Mouse (Mus musculus) bone marrow macrophage, adult 2 months (primary cell): ENCODE measurements around the gene Chrm4. TPM values are rescaled to one million over a fixed set of nuclear protein-coding genes. Genes with fewer than 3 reads are reported as not detected.

Source experiments
- H3K27ac ChIP-seq: 2 replicates; pipeline ENCODE4 v1.5.1; 2012; ENCODE audit warnings: low read depth, low read length; ENCODE audit not compliant: insufficient read depth
- H3K4me1 ChIP-seq: 2 replicates; pipeline ENCODE4 v1.6.1; 2012; ENCODE audit warnings: low read length; ENCODE audit not compliant: control insufficient read depth, insufficient read depth
- H3K4me3 ChIP-seq: 2 replicates; pipeline ENCODE4 v1.5.1; 2012; ENCODE audit warnings: mild to moderate bottlenecking, low read length, moderate library complexity; ENCODE audit not compliant: insufficient read depth
- CTCF ChIP-seq: IDR thresholded peaks from 2 replicates; pipeline ENCODE4 v1.5.1; 2012; ENCODE audit warnings: low read depth, mild to moderate bottlenecking, low read length, moderate library complexity
- POLR2A ChIP-seq: IDR thresholded peaks from 2 replicates; pipeline ENCODE4 v1.6.1; 2012; ENCODE audit warnings: mild to moderate bottlenecking, low read depth, low read length, borderline replicate concordance
- polyA plus RNA-seq: library from polyadenylated mRNA; stranded (reverse); fragments of >200 nt; gene quantifications from 2 replicates; pipeline ENCODE4 v1.2.4, GENCODE M21; 2012; ENCODE audit not compliant: missing spikeins, insufficient read depth, insufficient read length

Gene Chrm4
- polyA plus RNA-seq, 1 experiment = not detected

DNA sequence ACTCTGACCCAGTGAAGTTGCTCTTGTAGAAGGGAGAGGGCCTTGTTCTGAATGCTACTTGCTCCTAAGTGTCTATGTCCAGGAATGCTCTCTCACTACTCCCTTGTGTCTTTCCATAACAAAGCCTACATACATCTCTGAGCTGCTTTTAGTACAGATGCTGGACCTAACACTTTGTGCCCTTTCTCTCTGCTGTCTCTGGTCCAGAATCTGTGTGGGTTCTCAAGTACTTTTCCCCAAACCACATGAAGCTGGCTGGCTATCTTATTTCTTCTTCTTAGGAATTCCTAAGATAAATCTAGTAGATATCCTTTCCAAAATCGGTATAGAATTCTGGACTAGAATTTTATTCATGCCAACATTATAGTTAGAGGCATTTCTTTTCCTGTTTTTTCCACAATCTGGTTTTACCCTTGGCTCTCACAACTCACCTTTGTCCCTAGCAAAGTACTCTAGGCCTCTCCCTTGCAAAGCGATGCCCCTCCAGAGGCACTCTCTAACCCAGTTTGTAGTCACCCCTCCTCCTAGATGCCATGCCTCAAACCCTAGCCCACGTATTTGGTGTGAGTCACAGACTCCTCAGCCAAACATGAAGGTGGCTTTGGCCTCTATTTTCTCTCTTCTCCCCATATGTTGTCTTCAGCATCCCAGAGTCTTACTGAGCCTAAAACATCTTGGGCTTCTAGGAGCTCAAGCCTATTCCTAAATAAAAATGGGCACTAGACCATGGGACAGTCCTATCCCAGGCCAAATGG, 23.7 kb upstream of the Chrm4 start:
- TF ChIP-seq CTCF (no peak), POLR2A (no peak)
- H3K4me1 ChIP-seq = no peaks in the 10 kb centered on the region
- H3K4me3 ChIP-seq = no peak overlapping the region
- H3K27ac ChIP-seq = no peak overlapping the region

DNA sequence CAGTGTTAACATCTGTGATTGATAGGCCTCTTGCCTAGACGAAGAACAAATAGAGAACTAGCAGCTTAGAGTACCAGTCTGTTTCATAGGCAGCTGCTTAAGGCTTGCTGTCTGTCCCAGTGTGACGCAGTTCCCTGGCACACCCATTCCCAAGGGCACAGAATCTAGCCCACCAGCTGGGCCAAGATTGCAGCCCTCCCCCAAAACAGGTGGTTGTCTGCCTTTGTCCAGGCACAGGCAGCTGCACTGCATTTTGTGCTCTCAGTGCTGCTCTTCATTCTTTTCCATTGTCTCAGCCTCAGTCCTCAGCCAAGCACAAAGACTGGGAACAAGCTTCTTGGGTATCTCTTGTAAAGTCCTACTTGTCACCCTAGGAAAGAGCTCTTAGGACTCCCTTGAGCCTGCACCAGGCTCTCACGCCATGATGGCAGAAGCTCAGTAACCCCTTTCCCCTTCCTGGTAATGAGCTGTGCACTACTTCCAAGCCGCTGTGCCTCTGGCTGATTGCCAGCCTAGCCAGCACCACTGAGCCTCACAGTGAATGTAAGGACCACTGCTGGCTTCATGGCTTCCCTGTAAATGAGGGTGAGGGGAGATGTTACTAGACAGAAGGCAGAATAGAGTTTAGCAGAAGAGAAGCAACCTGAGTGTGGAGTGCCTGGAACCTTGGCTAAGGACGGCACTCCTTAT, 22.3 kb upstream of the Chrm4 start:
- Histone ChIP-seq H3K4me1 (no peaks in the 10 kb centered on the region), H3K4me3 (no peak overlapping the region), H3K27ac (no peak overlapping the region)
- TF ChIP-seq POLR2A (no peak), CTCF (no peak)

DNA sequence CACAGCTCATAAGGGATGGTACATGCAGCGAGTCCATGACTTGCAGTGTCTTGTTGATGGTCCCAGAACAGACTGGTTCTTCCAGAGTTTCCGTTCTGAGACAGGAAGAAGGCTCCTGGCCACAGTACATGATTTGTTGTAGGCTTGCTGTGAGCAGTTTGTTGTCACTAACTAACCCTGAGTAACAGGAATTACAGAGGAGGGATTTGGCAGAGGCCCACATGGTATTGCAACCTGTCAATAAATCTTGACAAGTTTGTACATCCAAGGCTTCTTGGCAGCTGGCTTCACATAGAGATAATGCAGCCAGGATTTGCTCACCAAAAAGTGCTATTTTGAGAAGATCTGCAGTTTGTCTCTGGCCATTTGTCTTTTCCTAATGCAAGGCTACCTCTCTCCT, 20.9 kb upstream of the Chrm4 start:
- Histone ChIP-seq H3K27ac (no peak overlapping the region), H3K4me3 (no peak overlapping the region), H3K4me1 (no peaks in the 10 kb centered on the region)
- TF ChIP-seq CTCF (no peak), POLR2A (no peak)

DNA sequence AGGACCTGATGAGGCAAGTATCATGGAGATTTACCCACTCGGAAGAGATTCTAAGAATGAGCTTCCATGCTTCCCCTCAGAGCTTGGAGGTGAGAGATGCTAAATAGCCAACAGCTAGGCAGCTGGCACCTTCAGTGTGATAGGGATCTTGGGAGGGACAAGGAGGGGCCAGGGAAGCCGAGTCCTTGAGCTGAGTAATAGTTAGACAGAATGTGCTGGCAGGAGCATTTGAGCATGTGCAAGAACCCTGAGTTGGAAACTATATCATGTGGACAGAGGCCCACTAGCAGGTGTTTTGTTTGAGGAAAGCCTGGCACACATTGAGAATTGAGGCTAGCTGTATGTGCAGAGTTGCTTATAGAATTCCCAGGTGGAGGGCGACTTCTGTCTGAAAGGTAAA, 14.4 kb upstream of the Chrm4 start:
- H3K4me3 ChIP-seq = no peak overlapping the region
- no peak for TF ChIP-seq CTCF
- no peak for TF ChIP-seq POLR2A
- peaks cover 11% of the 10 kb centered on the region for H3K4me1 ChIP-seq
- H3K27ac ChIP-seq = no peak overlapping the region

DNA sequence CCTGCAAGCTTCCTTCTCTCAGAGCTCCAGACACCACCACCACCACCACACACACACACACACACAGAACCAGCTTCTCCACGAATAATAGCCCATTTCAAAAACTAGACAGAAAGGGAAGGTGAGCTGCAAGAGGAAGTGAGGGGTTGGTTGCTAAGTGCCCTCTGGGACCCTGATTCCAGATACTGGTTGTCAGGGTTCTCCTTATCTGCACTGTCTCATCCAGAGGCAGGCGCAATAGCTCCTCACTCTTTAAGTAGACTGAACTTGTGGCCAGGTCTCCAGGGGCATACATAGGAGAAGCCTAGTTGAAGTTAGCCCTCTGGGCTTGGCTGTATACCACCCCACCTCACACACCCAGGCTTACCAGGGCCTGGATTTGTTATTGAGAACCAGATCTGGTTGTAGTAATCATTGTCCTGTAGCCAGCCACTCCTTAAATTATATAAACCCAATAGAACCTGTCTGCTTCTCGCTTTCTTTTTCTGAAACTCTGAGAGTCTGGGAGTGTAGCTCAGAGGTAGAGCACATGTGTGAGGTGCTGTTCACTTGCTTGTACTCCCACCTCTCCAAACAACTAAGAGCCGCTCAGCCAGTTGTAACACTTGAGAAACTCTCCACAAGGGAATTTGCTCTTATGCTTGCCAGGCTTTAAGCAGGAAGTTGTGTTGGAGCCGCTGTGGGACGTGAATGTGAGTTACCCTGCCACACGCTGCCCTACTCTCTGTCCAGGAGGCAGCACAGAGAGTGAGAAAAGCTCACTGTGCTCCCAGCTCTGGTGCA, 13.5 kb upstream of the Chrm4 start:
- no peak for TF ChIP-seq CTCF
- no peak for TF ChIP-seq POLR2A
- Histone ChIP-seq H3K4me1 (peaks cover 11% of the 10 kb centered on the region), H3K27ac (no peak overlapping the region), H3K4me3 (no peak overlapping the region)

DNA sequence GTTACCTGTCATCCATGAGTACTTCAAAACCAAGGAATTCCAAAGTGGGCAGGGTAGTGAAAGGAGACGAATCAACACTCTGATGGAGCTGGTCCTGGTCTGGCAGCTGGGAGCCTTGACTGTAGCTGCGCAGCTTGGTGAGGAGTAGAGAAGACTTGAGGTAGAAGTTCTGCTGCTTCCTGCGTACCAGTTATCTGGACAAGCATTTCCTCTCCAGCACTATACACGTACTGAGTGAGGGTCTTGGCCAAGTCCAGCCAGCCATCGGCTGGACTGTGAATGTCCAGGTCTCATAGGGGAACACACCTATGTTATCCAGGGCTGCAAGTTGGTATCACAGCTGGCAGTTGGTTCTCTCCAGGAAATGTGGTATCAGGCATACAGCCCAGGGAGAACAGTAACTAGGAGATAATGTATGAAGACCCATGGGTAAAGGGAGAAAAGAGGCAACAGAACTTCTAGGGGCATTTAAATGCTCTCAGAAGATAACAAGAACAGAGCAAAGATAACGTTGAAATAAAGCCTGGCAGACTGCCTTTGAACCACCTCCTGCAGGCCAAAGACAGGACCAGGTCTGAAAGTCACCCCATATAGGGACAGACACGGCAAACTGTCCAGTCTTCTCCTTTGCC, 10.6 kb upstream of the Chrm4 start:
- TF ChIP-seq POLR2A = no peak
- no peak for TF ChIP-seq CTCF
- H3K4me3 ChIP-seq = no peak overlapping the region
- H3K27ac ChIP-seq = no peak overlapping the region
- peaks cover 11% of the 10 kb centered on the region for H3K4me1 ChIP-seq

DNA sequence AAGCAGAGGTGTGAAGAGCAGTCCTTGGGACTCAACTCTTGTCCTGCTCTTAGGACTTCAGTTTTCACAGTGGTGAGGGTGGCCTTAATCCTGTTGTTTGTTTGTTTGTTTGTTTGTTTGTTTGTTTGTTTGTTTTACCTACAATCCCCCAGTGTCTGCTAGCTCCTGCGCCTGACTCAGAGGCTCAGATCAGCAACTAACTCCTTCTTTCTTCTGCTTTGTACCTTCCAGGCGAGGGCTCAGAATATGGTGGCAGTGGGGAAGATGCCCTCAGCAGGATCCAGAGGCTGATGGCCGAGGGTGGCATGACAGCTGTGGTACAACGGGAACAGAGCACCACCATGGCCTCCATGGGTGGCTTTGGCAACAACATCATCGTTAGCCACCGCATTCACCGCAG, 10.0 kb upstream of the Chrm4 start:
- Histone ChIP-seq H3K4me1 (peaks cover 11% of the 10 kb centered on the region), H3K27ac (no peak overlapping the region), H3K4me3 (no peak overlapping the region)
- TF ChIP-seq POLR2A = no peak
- TF ChIP-seq CTCF = no peak

DNA sequence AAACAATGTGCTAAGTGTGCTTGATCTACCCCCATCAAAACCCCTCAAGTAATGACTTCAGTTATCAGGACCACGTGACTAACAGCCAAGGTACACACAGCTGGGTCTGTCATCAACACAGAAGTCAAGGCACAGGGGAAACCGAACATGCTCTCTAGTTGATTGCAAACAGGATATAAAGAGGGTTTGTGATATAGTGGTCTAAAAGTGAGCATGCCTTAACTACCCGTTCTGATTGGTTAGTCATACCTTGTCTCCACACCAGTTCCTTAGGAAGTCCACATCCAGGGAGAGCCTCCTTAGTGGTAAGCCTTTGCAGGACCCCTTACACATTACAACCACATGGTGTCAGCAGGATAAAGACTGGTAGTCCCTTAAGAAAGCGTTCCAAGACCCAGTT, 6.9 kb upstream of the Chrm4 start:
- H3K27ac ChIP-seq = no peak overlapping the region
- no peak overlapping the region for H3K4me3 ChIP-seq
- peaks cover 10% of the 10 kb centered on the region for H3K4me1 ChIP-seq
- TF ChIP-seq CTCF (no peak), POLR2A (no peak)

DNA sequence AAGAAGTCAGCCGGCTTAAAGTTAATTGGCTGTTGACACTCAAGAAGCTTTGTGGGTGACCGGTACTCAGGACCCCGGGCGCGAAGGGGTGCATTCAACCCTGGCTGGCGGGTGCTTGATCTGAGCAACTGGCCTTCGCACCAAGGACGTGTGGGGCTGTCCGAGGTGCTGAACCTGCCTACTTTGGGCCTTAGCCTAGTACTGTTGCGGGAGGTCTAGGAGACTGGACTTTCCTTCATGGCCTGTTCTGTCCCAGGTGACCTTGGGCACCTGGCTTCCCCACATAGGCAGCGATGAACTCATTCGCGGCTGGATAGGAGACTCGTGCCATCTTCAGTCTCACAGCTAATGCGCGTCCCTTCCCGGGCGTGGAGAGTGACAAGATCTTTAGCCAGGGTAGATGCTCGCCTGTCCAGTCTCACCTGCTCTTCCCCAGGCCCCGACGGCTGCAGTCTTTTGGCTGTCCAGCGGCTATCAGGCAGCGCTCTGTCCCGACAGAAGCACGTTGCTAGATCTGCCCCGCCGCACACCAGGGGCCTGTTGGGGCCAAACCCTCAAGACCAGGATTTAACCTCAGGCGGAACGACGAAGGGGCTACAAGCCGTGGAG, 5.8 kb upstream of the Chrm4 start:
- peak overlapping the region; percentile 65 for H3K4me3 ChIP-seq
- H3K27ac ChIP-seq = no peak overlapping the region
- H3K4me1 ChIP-seq = peaks cover 11% of the 10 kb centered on the region
- TF ChIP-seq POLR2A = no peak
- TF ChIP-seq CTCF = no peak
